Mouse (Mus musculus) right cerebral cortex, postnatal 4 days (tissue): Measurements from ENCODE around the gene Gm6904.
"Not testable (repeated sequence)": the region's sequence is repeated elsewhere in the genome, so short reads cannot be mapped to it uniquely, and the experiment has no call there.

Experiments used
- DNase-seq: peaks from one replicate; pipeline ENCODE4 v3.0.0-alpha.2; 2022

Gm6904 gene

DNA sequence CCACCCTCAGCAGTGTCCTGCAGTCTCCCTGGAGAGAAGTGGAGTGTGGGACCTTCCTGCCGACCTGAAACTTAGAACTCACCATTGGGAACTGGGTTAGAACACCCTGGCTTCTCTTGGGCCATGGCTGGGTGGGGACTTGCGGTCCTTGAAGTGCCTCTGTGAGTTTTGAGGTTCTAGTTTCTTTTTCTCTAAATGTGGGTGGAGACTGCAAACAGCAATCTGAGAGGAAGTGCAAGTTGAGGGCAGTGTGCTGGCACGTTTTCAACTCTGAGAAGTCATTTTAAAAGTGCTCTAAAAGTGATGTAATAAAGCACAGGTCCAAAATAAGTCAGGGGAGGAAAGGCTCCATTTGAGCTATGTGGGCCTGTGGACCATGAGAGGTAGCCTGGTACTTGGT lies at the start of gene Gm6904:
TSS of gene Gm6904 (minus strand) at position 161 of the 400 bp plus-strand sequence.
- DNase-seq = no peak

DNA sequence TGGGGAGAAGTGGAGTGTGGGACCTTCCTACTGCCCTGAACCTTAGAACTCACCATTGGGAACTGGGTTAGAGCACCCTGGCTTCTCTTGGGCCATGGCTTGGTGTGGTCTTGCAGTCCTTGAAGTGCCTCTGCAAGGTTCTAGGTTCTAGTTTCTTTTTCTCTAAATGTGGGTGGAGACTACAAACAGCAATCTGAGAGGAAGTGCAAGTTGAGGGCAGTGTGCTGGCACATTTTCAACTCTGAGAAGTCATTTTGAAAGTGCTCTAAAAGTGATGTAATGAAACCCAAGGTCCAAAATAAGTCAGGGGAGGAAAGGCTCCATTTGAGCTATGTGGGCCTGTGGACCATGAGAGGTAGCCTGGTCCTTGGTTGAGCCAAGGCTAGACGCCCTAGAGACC lies 37.4 kb upstream of the Gm6904 start, which contains the start of gene Phf11a:
TSS of gene Phf11a (minus strand) at position 132 of the 400 bp plus-strand sequence.
- DNase-seq = not testable (repeated sequence)

DNA sequence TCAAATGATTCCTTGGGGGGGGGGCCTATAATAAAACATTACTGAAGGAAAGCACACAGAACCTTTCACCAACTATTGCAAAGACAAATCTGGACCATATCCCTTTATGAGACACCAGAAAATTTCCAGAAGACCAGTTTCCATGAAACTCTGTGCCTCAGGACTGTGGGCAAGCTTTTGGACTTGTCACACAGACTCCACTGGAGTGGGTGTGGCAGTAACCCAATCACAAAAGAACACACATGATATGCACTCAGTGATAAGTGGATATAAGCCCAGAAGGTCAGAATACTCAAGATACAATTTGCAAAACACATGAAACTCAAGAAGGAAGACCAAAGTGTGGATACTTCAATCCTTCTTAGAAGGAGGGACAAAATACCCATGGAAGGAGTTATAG lies 31.8 kb upstream of the Gm6904 start:
- DNase-seq = not testable (repeated sequence)

DNA sequence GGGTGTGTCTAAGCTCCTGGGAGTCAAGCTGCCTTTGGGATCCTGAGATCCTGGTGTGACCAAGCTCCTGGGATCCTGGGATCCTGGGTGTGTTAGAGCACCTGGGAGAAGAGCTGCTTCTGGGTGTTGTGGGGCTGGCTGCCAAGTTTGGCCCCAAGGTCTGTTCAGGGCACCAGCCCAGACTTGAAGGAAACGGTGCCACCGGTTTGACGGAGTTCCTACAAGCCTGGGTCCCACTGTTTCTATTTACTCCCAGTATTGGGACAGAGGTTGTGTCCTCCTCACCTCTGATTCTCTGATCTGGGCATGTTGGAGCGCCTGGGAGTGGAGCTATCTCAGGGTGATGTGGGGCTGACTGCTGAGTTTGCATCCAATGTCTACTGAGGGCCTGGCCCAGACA lies 14.9 kb upstream of the Gm6904 start:
- not testable (repeated sequence) for DNase-seq

DNA sequence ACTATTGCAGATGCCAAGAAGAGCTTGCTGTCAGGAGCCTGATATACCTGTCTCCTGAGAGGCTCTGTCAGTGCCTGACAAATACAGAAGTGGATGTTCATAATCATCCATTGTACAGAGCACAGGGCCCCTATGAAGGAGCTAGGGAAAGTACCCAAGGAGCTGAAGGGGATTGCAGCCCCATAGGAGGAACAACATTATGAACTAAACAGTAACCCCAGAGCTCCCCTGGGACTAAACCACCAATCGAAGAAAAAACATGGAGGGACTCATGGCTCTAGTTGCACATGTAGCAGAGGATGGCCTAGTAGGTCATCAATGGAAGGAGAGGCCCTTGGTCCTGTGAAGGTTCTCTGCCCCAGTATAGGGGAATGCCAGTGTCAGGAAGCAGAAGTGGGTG lies 4.2 kb downstream of the Gm6904 start:
- not testable (repeated sequence) for DNase-seq

DNA sequence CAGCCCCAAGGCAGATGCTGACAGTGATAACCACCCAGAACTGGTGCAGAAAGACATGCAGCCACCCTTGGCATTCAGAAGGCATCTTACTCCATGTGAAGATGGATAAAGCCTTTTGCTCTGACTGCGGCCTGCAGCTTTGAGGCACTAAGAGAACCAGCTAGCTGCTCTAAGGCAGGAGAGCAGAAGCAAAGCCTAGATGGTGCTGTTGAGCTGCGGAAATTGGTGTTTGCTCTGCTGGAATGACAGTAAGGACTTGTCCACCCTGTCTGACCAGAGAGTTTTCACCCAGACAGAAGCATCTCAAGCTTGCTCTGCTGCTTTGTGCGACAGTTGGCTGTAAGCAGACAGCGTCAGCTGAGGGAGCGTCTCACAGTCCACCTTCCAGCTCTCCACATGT lies 9.7 kb downstream of the Gm6904 start:
- peak; percentile 14 for DNase-seq

DNA sequence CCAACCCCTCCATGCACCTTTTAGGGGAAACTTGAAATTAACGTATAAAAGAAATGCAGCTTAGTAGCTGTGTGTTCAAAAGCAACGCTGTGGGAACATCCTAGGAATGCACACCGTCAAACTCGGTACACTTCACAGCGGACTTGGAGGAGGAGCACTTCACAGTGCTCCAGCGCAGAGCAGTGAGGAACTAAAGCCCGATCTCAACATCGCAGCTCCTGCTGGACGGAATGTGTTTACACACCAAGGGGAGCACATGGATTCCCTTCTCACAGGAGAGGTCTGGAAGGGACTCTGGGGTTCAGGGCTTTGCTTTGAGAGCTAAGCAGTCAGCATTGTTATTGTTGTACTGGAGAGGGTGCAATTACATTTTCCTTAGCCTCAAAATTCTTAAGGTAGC lies 26.4 kb downstream of the Gm6904 start:
- DNase-seq = no peak

DNA sequence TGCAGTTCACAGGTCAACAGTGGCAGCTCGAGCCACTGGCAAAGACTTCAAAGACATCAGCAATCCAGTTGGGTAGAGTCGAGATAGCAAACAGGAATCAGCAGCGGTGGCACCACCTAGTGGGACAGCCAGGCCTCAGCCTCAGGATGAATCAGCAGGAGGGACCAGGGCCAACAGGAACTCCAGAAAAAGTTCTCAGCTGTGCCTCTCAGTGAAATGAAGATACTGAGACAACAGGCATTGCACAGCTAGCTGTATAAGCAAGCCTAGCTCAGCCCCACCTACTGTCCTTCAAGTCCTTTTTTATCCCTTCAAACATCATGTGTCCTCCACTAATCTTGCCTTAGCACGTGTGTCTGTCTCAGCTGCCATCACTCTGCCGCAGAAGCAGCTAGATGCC lies 28.0 kb downstream of the Gm6904 start:
- no peak for DNase-seq

DNA sequence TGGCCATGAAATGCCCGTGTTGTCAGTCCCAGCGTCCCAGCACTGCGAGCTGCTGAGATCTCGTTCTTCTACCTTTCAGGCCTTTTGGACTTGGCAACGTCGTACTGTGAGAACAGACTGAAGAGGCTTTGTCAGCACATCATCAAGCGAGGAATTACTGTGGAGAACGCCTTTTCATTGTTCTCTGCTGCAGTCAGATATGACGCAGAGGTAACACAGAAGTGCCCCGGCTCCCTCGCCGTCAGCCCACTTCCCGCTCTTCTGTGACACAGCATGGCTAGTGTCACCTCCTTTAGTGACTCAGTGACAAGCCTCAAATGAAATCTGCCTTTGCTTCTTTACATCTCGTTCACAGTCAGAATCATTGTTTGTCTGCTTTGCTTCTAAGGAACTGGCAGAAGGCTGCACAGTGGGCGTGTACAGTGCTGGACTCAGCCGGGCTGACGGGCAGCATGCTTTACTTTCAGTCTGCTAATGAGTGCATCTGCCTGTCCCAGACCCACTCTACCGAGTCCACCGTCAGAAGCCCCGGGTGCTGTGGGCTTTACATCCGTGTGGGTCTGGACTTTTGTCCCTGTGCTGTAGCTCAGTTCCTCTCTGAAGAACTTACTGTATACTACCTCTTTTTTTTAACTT lies 29.6 kb downstream of the Gm6904 start:
- DNase-seq = no peak

DNA sequence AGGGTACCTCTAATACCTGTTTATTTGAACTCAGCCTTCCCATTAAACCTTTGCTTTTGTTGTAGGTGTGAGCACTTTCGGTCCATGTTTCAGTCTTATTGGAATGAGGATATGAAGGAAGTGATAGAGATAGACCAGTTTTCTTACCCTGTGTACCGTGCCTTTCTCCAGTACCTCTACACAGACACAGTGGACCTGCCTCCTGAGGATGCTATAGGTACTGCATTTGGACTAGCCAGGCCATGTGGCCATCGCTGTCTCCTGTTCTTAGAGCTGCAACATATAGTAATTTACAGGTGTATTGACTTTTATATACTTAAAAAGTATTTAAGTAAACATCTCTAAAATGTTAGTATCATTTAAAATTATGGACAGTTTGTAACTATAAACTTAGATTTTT lies 30.2 kb downstream of the Gm6904 start:
- DNase-seq = no peak

DNA sequence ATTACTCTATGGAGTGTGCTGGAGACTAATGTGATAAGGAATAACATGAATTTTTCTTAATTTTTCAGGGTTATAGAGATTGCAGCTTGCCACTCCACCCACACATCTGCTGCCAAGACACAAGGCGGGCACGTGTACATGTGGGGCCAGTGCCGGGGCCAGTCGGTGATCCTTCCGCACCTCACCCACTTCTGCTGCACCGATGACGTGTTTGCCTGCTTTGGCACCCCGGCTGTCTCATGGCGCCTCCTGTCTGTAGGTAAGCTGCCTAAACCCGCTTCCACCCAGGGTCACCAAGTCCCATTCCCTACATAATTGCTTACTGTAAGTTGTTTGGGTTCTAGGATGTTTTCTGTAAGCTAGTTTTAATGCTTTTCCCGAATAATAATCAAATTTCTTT lies 33.8 kb downstream of the Gm6904 start:
- no peak for DNase-seq

DNA sequence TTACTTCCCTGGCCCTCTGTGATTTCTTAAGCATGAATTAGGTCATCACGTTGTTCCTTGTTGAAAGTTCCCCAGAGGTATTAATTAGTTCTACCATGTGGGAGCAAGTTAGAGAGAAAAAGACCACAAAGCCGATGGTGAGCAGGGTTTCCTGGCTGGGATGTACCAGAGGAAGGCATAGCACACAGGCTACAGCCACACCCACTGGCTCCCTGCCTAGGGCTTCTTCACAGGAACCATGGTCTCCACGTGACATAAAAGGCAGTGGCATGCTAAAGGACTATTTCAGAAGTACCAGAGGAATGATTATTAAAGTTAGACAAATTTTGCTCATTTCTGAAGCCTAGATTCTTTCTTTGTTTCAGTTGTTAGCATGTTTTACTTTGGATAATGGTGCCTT lies 40.8 kb downstream of the Gm6904 start:
- DNase-seq = no peak

DNA sequence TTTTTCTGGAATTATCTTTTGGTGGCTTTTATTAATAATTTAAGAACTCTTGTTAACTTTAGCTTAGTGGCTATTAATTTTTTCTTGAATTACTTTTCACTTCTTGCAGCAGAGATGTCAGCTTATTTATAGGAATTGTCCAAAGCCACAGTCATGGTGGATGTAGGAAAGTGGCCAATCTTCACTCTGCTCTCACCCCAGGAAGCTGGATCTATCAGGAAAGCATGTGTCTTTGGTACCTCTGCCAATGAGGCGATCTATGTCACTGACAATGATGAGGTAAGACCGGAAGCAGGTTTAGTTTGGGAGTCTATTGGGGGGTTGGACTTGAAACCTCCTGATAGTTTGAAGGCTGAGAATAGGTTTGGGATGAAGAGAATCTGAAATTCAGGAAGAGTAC lies 50.2 kb downstream of the Gm6904 start:
- no peak for DNase-seq

DNA sequence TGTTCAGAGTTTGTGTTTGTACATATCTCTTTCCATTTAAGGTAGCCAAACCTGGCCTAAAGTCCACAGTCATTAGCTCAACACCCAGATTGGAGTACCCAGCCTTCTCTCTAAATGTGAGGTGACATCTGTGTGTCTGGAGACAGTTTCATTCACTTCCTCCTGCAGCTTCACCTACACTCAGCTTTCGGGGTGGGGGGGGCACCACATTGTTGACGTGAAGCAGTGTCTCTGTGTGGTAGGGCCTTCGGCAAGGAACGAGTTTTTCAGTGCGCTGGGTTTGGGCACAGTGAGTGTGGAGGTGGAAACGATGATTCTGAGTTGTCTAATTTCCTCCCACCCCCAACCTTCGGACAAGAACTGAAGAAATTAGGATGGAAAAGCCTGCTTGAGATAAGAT lies 51.0 kb downstream of the Gm6904 start:
- DNase-seq = no peak

DNA sequence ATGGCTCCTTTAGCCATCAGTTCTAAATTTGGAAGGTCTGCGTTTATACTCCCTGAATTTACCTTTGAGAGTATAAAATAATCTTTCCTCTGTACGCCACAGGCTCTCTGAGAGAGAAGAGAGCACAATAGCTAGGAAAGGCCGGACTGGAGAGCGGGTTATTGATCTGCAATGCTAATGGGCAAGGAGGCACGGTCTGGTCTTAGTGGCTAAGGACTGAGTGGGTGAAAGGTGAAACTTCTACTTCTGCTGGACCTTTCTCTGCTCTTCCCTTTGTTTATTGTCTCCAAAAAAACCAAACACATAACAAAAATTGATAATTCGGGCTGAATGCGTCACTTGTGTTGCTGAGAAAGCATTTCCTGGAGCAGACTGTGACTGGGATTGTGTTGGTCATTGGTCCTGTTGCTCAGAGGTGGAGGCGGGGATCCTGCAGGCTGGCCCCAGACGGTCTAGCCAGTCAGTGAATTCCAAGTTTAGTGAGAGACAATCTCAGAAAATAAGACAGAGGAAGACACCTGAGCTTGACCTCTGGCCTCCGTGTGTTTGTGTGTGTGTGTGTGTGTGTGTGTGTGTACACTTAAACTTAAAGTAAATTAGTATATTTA lies 53.9 kb downstream of the Gm6904 start:
- DNase-seq = no peak

DNA sequence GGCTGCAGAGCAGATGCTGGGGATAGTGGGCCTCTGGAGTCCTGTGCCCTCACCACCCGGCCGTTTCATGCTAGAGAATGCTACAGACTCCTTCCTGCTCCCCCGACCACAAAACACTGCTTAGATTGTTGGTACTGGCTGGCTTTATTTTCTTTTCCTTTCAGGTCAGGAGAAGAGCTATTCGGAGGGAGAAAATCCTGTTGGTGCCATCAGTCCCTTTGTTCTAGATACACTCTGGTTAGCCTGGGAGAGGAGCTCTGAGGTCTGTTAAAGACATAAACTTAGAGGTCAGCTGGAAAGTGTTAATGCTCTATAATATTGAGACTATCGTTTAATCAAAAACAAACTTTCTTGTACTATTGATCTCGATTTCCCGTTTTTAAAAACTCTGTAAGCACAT lies 54.6 kb downstream of the Gm6904 start:
- DNase-seq = no peak

DNA sequence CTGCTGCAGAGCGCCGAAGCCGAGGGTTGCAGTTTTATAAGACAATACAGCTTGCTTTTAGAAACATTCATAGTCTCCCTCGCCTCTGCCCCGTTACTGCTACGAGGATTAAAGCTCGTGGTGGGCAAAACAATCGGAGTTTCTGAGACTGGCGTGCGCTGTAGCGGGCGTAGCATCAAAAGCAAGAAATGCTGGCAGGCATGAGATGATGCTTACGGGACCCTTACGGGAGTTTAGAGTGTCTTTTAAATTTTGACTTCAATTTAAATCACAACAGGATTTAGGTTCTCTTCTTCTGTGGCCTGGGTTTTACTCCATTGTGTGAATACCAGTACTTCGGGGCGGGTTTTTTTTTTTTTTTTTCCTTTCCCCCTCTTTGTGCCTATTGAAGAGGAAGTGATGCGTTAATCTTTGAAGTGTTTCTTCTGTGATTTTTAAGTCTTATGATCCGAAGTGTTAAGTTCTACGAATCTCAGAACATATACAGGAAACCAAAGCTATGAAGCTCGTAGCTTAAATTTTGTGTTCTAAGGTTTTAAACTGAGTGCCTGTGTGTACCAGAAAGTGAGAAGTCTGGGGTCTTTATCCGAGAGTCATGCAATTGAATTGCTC lies 58.3 kb downstream of the Gm6904 start:
- no peak for DNase-seq

DNA sequence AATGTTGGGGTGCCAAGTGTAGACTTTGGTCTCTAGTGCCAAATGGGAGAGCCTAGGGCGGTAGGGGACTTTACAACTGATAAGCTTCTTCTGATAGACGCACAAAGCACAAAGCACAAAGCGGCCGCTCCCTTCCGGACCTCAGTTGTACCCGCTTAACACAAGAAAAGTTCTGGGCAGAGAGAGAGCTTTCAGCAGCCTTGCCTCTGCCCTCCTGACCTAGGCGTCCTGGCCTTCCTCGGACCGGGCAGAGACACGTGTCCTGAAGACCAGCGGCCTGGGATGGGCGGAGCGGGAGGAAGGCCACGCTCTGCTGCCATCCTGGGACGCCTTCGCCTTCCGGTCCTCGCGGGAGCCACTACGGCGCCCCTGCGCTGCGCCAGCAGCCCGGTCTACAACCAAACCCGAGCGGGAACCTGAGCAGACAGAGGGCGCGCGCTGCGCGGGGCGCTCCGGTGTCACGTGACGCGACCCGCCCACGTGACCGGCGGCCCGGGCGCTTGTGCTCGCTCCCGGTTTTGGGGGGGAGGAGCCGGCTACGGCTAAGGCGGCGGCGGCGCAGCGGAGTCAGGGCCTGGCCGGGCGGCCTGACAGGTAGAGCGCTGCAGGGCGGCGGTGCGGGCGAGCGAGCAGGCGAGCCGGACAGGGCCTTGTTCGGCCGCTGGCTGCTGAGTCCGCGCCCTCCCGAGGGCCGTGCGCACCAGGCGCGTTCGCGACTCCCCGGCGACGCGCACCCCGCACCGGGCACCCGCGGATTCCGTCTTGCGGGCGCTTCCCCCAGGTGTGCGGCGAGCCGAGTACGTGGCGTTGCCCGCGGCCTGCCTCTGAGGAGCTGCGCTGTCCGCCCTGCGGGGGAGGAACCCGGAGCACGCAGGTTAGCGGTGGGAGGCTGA lies 59.1 kb downstream of the Gm6904 start, which contains the start of gene Rcbtb1:
TSS of gene Rcbtb1 (plus strand) at position 499 of the 893 bp plus-strand sequence.
- peak; percentile 85 for DNase-seq
